Mouse (Mus musculus) megakaryocyte, embryonic 14.5 days (primary cell): ENCODE measurements around the gene Fras1.

Experiments used
- FLI1 ChIP-seq: IDR thresholded peaks from 2 replicates; pipeline ENCODE4 v1.6.1; 2012; ENCODE audit warnings: low read length, inconsistent platforms, mixed read lengths
- GATA1 ChIP-seq: IDR thresholded peaks from 3 replicates; pipeline ENCODE4 v1.6.1; 2012; ENCODE audit warnings: mixed read lengths, low read length, inconsistent platforms, borderline replicate concordance

DNA sequence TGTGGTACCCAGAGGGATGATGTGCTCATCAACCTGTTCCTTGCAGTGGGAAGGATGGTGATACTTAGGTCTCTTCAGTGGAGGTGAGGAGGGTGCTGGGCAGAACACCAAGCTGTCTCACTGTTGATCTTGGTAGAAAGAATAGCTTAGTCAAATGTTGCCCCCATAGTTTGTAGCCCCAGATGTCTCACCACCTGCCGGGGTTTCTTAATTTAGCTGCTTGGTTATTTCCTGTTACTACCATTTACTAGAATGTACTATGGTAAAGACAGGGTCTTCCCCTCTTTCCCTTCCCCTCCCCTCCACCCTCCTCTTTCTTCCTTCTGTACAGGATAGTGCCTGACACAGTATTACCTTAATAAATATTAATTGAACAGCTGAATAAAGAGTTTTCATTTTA is 118.7 kb downstream of the Fras1 start:
- TF ChIP-seq GATA1 = no peak
- no peak for TF ChIP-seq FLI1
